Comparison of ENCODE assay signal across 9 mouse cellular contexts in the genomic region with DNA sequence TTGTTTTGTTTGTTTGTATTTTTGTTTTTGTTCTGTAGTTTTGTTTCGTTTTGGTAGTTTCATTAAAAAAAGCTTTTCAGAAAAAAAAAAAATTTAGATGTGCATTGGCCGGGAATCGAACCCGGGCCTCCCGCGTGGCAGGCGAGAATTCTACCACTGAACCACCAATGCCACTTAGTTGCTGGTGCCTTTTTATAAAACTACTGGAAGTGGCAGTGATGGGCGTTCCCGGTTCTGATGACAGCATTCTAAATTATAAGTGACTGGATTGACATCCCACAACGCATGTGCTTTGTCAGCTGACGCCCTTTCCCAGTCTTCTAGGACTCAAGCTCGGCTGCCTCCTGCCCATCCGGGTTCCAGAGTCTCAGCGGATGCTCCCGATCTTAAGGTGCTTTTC. TPM values are rescaled to one million over a fixed set of nuclear protein-coding genes. Genes with fewer than 3 reads are reported as not detected.
DNase-seq lines count a peak whose midpoint lies in the region; ATAC-seq and TF ChIP-seq lines count a peak whose summit lies in the region.
"Had no signal": no experiment of that assay in that cellular context is flagged by ENCODE, and none has a peak within 500 bp of the region (broad histone marks: within the 10 kb centered on the region; RNA-seq: fewer than 3 reads in every experiment).

No protein-coding gene starts in this region.

- H3K4me3 ChIP-seq in lung, embryonic 16.5 days (ENCODE audit: low read length) = peak overlapping the region; percentile 57
- peak overlapping the region; percentile 51 for H3K4me3 ChIP-seq in small intestine, adult 2 months (ENCODE audit: low read depth, low read length)

- 0 out of 2 replicates have a peak, but pooled peaks cover 2% of the 10 kb centered on the region for H3K9me3 ChIP-seq in lung, embryonic 16.5 days (ENCODE audit: control insufficient read depth, low read length)

- TF ChIP-seq CTCF in small intestine, adult 2 months (IDR thresholded peaks at IDR 0.05; ENCODE audit: extremely low read depth, insufficient read length, insufficient replicate concordance, low read depth, low read length) = no peak

- peak; percentile 59 for DNase-seq in 3T3-L1 (ENCODE audit: low read depth, low spot score)
- DNase-seq in CD8-positive naive resting alpha-beta T cell, adult 2 months (ENCODE audit: low read depth in 2 of 2, low spot score in 2 of 2) = peak; percentile 22 to 32
- peak; percentile 60 to 70 for DNase-seq in cerebellum, postnatal 10 days
- peak; percentile 59 to 78 for DNase-seq in heart, adult 18-20 months
- DNase-seq in kidney, adult 11 months = peak; percentile 26
- DNase-seq in layer of hippocampus, adult 8-10 months (ENCODE audit: low spot score in 2 of 2) = no peak

- peaks cover 16% of the 10 kb centered on the region for H3K4me1 ChIP-seq in lung, embryonic 16.5 days (replicated peaks; ENCODE audit: control insufficient read depth, insufficient read depth, low read length)
- H3K4me1 ChIP-seq in small intestine, adult 2 months (ENCODE audit: control insufficient read depth, insufficient read depth, insufficient read length, low read length) = peaks cover 34% of the 10 kb centered on the region

- no peaks in the 10 kb centered on the region for H3K27me3 ChIP-seq in lung, embryonic 16.5 days (ENCODE audit: control insufficient read depth, insufficient read depth, low read depth, low read length)
- H3K27me3 ChIP-seq in small intestine, adult 2 months (ENCODE audit: control insufficient read depth, insufficient read depth, low read length) = no peaks in the 10 kb centered on the region

- H3K4me2 ChIP-seq in lung, embryonic 16.5 days (ENCODE audit: low read depth, low read length) = peak overlapping the region; percentile 95

- 0 out of 2 replicates have a peak, but pooled peaks have one; percentile 13 for ATAC-seq in lung, embryonic 16.5 days (ENCODE audit: low read depth)

- no peak overlapping the region for H3K27ac ChIP-seq in lung, embryonic 16.5 days (ENCODE audit: low read length)
- no peak overlapping the region for H3K27ac ChIP-seq in small intestine, adult 2 months (ENCODE audit: insufficient read depth, low read depth, low read length)

- TF ChIP-seq POLR2A in small intestine, adult 2 months (IDR thresholded peaks at IDR 0.05; ENCODE audit: low read depth, low read length) = no peak

- H3K36me3 ChIP-seq in lung, embryonic 16.5 days (ENCODE audit: control insufficient read depth, insufficient read depth, low read length) = no peaks in the 10 kb centered on the region
- H3K36me3 ChIP-seq in small intestine, adult 2 months (ENCODE audit: control insufficient read depth, insufficient read depth, low read length) = peaks cover 1% of the 10 kb centered on the region; the same call in 1 of the 2 replicates

- H3K9ac ChIP-seq in lung, embryonic 16.5 days (ENCODE audit: low read length) = no peak overlapping the region

- WGBS in lung, embryonic 16.5 days = 12% methylated on average over 15 of the region's 15 CpGs
- 47% methylated on average over 15 of the region's 15 CpGs for WGBS in small intestine, adult 2 months

RNA-seq across cellular contexts. Expression of a gene that starts 55.0 kb away (rescaled TPM):
- not detected for total RNA-seq in heart, adult 18-20 months (2021)
- 0.98 and 1.2 TPM in 2 replicates for polyA plus RNA-seq in lung, embryonic 16.5 days (2015; fragmentation: Nextera tagmentation; extraction: Ambion mirVana)
- polyA plus RNA-seq in small intestine, adult 2 months (2012; rRNA removed) = not detected in 2 replicates
- not detected for total RNA-seq in layer of hippocampus, adult 8-10 months (2022)
- total RNA-seq: gastrocnemius, postnatal 36 days had no signal

Comparison
In these comparisons a context has a peak if more than half of its experiments do, and no peak if none do; other contexts are left out.
1. DNase-seq: peak in 3T3-L1 (single experiment), CD8-positive naive resting alpha-beta T cell, adult 2 months (2 of 2), cerebellum, postnatal 10 days (2 of 2), heart, adult 18-20 months (2 of 2) and kidney, adult 11 months (single experiment); none in layer of hippocampus, adult 8-10 months (0 of 2).